Mouse (Mus musculus) liver, embryonic 14.5 days (tissue): Measurements from ENCODE around the gene Eml4.

ENCODE experiments used
- CTCF ChIP-seq: IDR thresholded peaks from 2 replicates; pipeline ENCODE4 v1.5.1; 2016; ENCODE audit warnings: antibody characterized with exemption, low read depth, control low read depth
- EP300 ChIP-seq: IDR thresholded peaks from 2 replicates; pipeline ENCODE4 v1.6.1; 2016; ENCODE audit warnings: antibody characterized with exemption, low read depth

GRCm38 (mm10) chr17:83304089-83304822, 46.5 kb upstream of the Eml4 start:
- TF ChIP-seq CTCF (no peak), EP300 (no peak)
